Mouse (Mus musculus) kidney, embryonic 14.5 days (tissue): ENCODE results near the gene Bbs7. TPM values are rescaled to one million over a fixed set of nuclear protein-coding genes. Genes with fewer than 3 reads are reported as not detected.
"Not testable (repeated sequence)": the region's sequence is repeated elsewhere in the genome, so short reads cannot be mapped to it uniquely, and the experiment has no call there.

Experiments used
- ATAC-seq: fragments of 200-750 bp; cut with Nextera tagmentation; 2 replicates; pipeline ENCODE4 v1.8.0; 2017; ENCODE audit warnings: moderate number of reproducible peaks, mild to moderate bottlenecking, moderate TSS enrichment, moderate library complexity; ENCODE audit not compliant: low FRiP score, low TSS enrichment
- H3K27ac ChIP-seq: fragments of 300-500 bp; sonication (generic); 2 replicates; pipeline ENCODE4 v1.5.1; 2014; ENCODE audit warnings: low read depth, mild to moderate bottlenecking, low read length, moderate library complexity, mixed read lengths
- H3K27me3 ChIP-seq: fragments of 300-500 bp; sonication (generic); 2 replicates; pipeline ENCODE4 v1.6.1; 2014; ENCODE audit warnings: mild to moderate bottlenecking, low read length; ENCODE audit not compliant: control insufficient read depth, insufficient read depth
- H3K36me3 ChIP-seq: fragments of 300-500 bp; sonication (generic); 2 replicates; pipeline ENCODE4 v1.6.1; 2014; ENCODE audit warnings: low read length, mixed read lengths; ENCODE audit not compliant: control insufficient read depth, insufficient read depth
- H3K4me1 ChIP-seq: fragments of 300-500 bp; sonication (generic); 2 replicates; pipeline ENCODE4 v1.6.1; 2014; ENCODE audit warnings: low read length, mixed read lengths; ENCODE audit not compliant: control insufficient read depth, insufficient read depth
- H3K4me2 ChIP-seq: fragments of 300-500 bp; sonication (generic); replicated peaks from 2 replicates; pipeline ENCODE4 v1.6.1; 2014; ENCODE audit warnings: low read depth, mild to moderate bottlenecking, low read length
- H3K4me3 ChIP-seq: fragments of 300-500 bp; sonication (generic); 2 replicates; pipeline ENCODE4 v1.5.1; 2014; ENCODE audit warnings: mild to moderate bottlenecking, low read length
- H3K9ac ChIP-seq: fragments of 300-500 bp; sonication (generic); 2 replicates; pipeline ENCODE4 v1.6.1; 2014; ENCODE audit warnings: low read depth, mild to moderate bottlenecking, low read length, moderate library complexity
- H3K9me3 ChIP-seq: fragments of 300-500 bp; sonication (generic); 2 replicates; pipeline ENCODE4 v1.6.1; 2016; ENCODE audit warnings: low read length; ENCODE audit not compliant: control insufficient read depth
- WGBS: fragments of 180-500 bp; shearing (Covaris S2); extraction: QIAGEN DNeasy Blood & Tissue Kit; methylation state at CpG from one replicate; pipeline ENCODE4 v1.1.7; 2014; 5-methylcytosine and 5-hydroxymethylcytosine counted together
- polyA plus RNA-seq: library from polyadenylated mRNA; unstranded; fragments of >200 nt; fragmentation: Nextera tagmentation; extraction: Ambion mirVana; gene quantifications from 2 replicates; pipeline ENCODE4 v1.2.1, GENCODE M21; 2014

Bbs7 gene
- polyA plus RNA-seq, 1 experiment from 2014 or later = 15.6 TPM

GRCm38 (mm10) chr3:36613908-36614255 lies 605 bp upstream of the Bbs7 start:
- WGBS = 58% methylated on average over 5 of the region's 5 CpGs
- no peak overlapping the region for H3K9ac ChIP-seq
- H3K4me3 ChIP-seq = no peak overlapping the region
- no peaks in the 10 kb centered on the region for H3K9me3 ChIP-seq
- ATAC-seq = no peak
- no peaks in the 10 kb centered on the region; the same call in 1 of the 2 replicates for H3K36me3 ChIP-seq
- H3K4me2 ChIP-seq = peak overlapping the region; percentile 69; the same call in 1 of the 2 replicates
- H3K27me3 ChIP-seq = no peaks in the 10 kb centered on the region
- no peaks in the 10 kb centered on the region for H3K4me1 ChIP-seq
- H3K27ac ChIP-seq = no peak overlapping the region

DNA sequence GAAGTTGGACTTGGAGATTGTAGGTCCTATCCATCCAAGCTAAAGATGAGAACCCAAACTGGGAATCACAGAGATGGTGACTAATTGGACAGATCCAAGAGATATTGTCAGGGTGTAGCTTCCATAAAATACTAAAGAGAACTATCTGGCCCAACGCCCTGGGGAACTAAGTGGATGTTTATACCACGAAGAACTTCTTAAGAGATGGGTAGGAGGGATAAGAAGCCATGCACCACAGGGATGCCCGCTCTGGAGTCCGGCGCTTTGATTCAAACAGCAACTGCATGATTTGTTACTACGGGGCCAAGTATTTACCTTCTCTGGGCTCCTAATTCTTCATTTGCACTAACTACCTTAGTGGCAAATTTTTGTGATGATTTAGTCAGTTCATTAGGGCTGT lies 590 bp downstream of the Bbs7 start:
- H3K4me1 ChIP-seq = no peaks in the 10 kb centered on the region
- H3K4me3 ChIP-seq = peak overlapping the region; percentile 66
- peak overlapping the region; percentile 69 for H3K4me2 ChIP-seq
- H3K9me3 ChIP-seq = no peaks in the 10 kb centered on the region
- peak overlapping the region; percentile 69 for H3K9ac ChIP-seq
- ATAC-seq = peak; percentile 41
- no peak overlapping the region for H3K27ac ChIP-seq
- 4% methylated on average over 6 of the region's 6 CpGs for WGBS
- H3K27me3 ChIP-seq = no peaks in the 10 kb centered on the region
- no peaks in the 10 kb centered on the region; the same call in 1 of the 2 replicates for H3K36me3 ChIP-seq

- Histone ChIP-seq H3K4me1 (no peaks in the 10 kb centered on the region), H3K27me3 (no peaks in the 10 kb centered on the region), H3K4me2 (no peak overlapping the region), H3K9me3 (no peaks in the 10 kb centered on the region), H3K4me3 (no peak overlapping the region), H3K36me3 (peaks cover 3% of the 10 kb centered on the region; the same call in 1 of the 2 replicates), H3K9ac (no peak overlapping the region), H3K27ac (no peak overlapping the region)
- no peak for ATAC-seq
- 85% methylated on average over 7 of the region's 7 CpGs for WGBS
Observed at GRCm38 (mm10) chr3:36605894-36606783, 7.1 kb downstream of the Bbs7 start.

DNA sequence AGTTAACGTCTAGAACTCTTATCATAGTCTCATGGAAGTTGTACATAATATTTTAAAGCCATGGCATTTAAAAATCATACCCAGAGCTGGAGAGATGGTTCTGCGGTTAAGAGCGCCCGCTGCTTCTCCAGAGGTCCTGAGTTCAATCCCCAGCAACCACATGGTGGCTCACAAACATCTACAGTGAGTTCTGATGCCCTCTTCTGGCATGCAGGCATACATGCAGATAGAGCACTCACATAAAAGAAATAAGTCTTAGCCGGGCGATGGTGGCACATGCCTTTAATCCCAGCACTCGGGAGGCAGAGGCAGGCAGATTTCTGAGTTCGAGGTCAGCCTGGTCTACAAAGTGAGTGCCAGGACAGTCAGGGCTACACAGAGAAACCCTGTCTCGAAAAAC lies 13.5 kb downstream of the Bbs7 start:
- 93% methylated on average over 8 of the region's 9 CpGs for WGBS
- not testable (repeated sequence) for ATAC-seq, H3K4me3 ChIP-seq, H3K27ac ChIP-seq, H3K9ac ChIP-seq, H3K27me3 ChIP-seq, H3K36me3 ChIP-seq, H3K4me2 ChIP-seq, H3K4me1 ChIP-seq, H3K9me3 ChIP-seq

GRCm38 (mm10) chr3:36598811-36599210 lies 14.5 kb downstream of the Bbs7 start:
- H3K4me3 ChIP-seq = no peak overlapping the region
- no peak for ATAC-seq
- WGBS = 71% methylated on average over 3 of the region's 3 CpGs
- no peaks in the 10 kb centered on the region for H3K27me3 ChIP-seq
- no peak overlapping the region for H3K4me2 ChIP-seq
- no peaks in the 10 kb centered on the region; the same call in 1 of the 2 replicates for H3K36me3 ChIP-seq
- H3K27ac ChIP-seq = no peak overlapping the region
- H3K4me1 ChIP-seq = no peaks in the 10 kb centered on the region
- no peaks in the 10 kb centered on the region for H3K9me3 ChIP-seq
- H3K9ac ChIP-seq = no peak overlapping the region

- H3K27ac ChIP-seq = peak within 1 kb of the TSS; percentile 80
- ATAC-seq = peak; percentile 100
- H3K27me3 ChIP-seq = no peaks in the 10 kb centered on the region
- peaks cover 35% of the 10 kb centered on the region for H3K36me3 ChIP-seq
- no peaks in the 10 kb centered on the region for H3K9me3 ChIP-seq
- under 1% methylated on average over 60 of the region's 60 CpGs for WGBS
- peak within 1 kb of the TSS; percentile 90 for H3K4me3 ChIP-seq
- peaks cover 16% of the 10 kb centered on the region for H3K4me1 ChIP-seq
- H3K4me2 ChIP-seq = peak within 1 kb of the TSS; percentile 70
- peak within 1 kb of the TSS; percentile 92 for H3K9ac ChIP-seq
Observed at GRCm38 (mm10) chr3:36571827-36572378, 41.4 kb downstream of the Bbs7 start, which contains the start of gene Ccna2. Ccna2 (minus strand) TSS chr3:36572150.

- H3K4me1 ChIP-seq = peaks cover 16% of the 10 kb centered on the region
- peak overlapping the region; percentile 70 for H3K4me2 ChIP-seq
- no peaks in the 10 kb centered on the region for H3K9me3 ChIP-seq
- peak; percentile 51 for ATAC-seq
- H3K4me3 ChIP-seq = peak overlapping the region; percentile 90
- H3K27me3 ChIP-seq = no peaks in the 10 kb centered on the region
- peak overlapping the region; percentile 80 for H3K27ac ChIP-seq
- peaks cover 40% of the 10 kb centered on the region for H3K36me3 ChIP-seq
- under 1% methylated on average over 40 of the region's 46 CpGs for WGBS
- peak overlapping the region; percentile 92 for H3K9ac ChIP-seq
Observed at GRCm38 (mm10) chr3:36571361-36571826, 41.9 kb downstream of the Bbs7 start.

DNA sequence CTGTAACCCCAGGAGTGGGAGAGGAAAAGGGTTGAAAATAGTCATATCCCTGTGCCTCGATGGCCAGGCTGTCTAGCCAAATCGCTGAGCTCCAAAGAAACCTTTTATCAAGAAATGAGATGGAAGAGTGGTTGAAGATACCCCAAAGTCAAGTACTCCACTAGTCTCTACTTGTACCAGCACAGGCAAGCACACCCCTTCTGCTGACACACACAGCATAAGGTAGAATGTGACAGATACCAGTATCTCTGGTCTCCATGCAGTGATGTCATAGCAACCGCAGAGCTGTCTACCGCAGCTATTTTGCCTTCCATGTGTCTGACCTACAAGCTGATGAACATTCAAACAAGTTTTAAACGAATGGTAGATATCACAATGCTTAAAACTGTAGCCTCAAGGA lies 43.4 kb downstream of the Bbs7 start:
- H3K4me2 ChIP-seq = peak overlapping the region; percentile 70
- no peak overlapping the region for H3K27ac ChIP-seq
- H3K4me1 ChIP-seq = peaks cover 16% of the 10 kb centered on the region
- WGBS = 91% methylated on average over 5 of the region's 5 CpGs
- ATAC-seq = no peak
- H3K27me3 ChIP-seq = no peaks in the 10 kb centered on the region
- peak overlapping the region; percentile 90; the same call in 1 of the 2 replicates for H3K4me3 ChIP-seq
- peaks cover 55% of the 10 kb centered on the region for H3K36me3 ChIP-seq
- no peaks in the 10 kb centered on the region for H3K9me3 ChIP-seq
- H3K9ac ChIP-seq = 0 out of 2 replicates have a peak overlapping the region, but pooled peaks have one; percentile 92

GRCm38 (mm10) chr3:36563666-36564065 lies 49.6 kb downstream of the Bbs7 start:
- H3K4me1 ChIP-seq = no peaks in the 10 kb centered on the region
- no peak overlapping the region for H3K9ac ChIP-seq
- H3K4me3 ChIP-seq = no peak overlapping the region
- H3K4me2 ChIP-seq = no peak overlapping the region
- H3K9me3 ChIP-seq = no peaks in the 10 kb centered on the region
- WGBS = 90% methylated on average over 3 of the region's 3 CpGs
- H3K27ac ChIP-seq = no peak overlapping the region
- no peak for ATAC-seq
- H3K27me3 ChIP-seq = no peaks in the 10 kb centered on the region
- H3K36me3 ChIP-seq = peaks cover 73% of the 10 kb centered on the region
